Mouse (Mus musculus) embryonic fibroblast, embryonic 13.5 days (primary cell): ENCODE data around the gene Oaz2.

Source experiments
- CTCF ChIP-seq: IDR thresholded peaks from 2 replicates; pipeline ENCODE4 v1.5.1; 2011; ENCODE audit warnings: mild to moderate bottlenecking, control low read depth, low read length, moderate library complexity, borderline replicate concordance; ENCODE audit not compliant: insufficient read depth
- POLR2A ChIP-seq: IDR thresholded peaks from 2 replicates; pipeline ENCODE4 v1.6.1; 2011; ENCODE audit warnings: low read depth, mild to moderate bottlenecking, control low read depth, low read length, moderate library complexity

DNA sequence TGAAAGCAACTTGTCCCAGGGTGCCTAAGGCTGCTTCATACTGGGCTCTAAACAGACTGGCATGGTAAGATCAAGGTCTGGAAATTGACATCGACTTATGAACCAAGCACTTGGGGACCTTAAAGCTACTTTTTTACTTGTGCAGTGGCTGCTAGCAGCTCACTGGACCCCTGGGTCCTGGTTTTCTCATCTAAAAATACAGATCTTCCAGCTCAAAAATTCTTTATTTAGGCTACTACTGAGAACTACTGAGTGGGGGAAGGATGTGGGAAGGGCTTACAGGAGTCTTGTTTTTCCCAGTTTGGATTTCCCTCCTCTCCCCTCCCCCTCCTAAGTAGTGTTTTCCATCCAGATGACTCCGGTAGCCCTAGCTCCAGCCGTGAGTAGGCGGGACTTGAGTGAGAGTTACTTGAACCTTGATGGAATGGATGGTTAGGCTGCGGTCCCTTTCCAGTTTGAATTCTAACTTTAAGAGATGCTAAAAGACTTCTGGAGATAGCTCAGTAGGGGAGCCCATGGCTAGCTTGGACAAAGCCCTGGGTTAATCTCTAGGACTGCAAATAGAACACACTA is 26.9 kb upstream of the Oaz2 start:
- no peak for TF ChIP-seq POLR2A
- TF ChIP-seq CTCF: no peak
